Mouse (Mus musculus): ENCODE measurements at regions not wholly inside any gene's neighbourhood (a gene's known extent, or its start where the extent isn't known, plus 50 kb on each side); places are given as distances from the start of the nearest gene placed in this dataset.

DNA sequence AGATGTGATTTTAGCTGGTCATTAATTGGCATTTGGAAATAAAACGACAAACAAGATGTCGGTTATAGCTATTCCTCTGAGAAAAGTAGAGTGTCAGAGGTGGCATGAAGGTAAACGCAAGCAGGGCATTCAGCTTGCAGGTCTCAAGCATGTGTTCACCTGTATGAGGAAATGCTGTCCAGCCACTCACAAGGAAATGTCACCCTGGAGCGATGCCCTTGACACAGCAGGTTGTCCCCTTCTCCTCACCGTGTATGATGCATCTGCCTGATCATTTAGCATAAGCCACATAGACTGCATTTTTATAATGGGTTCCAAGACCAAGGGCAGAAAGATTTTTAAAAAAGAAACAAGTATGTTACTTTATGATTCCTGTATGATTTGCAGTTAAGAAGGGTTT, 83.9 kb upstream of the Peli1 start:
- TF ChIP-seq CTCF (IDR thresholded peaks at IDR 0.05; ENCODE audit: control insufficient read depth, insufficient read depth, insufficient replicate concordance, low read depth, low read length) (no peak), POLR2A (IDR thresholded peaks at IDR 0.05; ENCODE audit: control insufficient read depth, low read depth, low read length) (no peak)

Data from testis, adult 2 months (tissue).